Mouse (Mus musculus) small intestine, adult 2 months (tissue): ENCODE measurements around the gene Tlr2.

Source experiments
- CTCF ChIP-seq: fragments of 200-500 bp; IDR thresholded peaks from 2 replicates; pipeline ENCODE4 v1.5.1; 2012; ENCODE audit warnings: low read depth, mild to moderate bottlenecking, control low read depth, inconsistent platforms, low read length, moderate library complexity, mixed read lengths; ENCODE audit not compliant: insufficient replicate concordance, insufficient read length; ENCODE audit errors: extremely low read depth
- POLR2A ChIP-seq: fragments of 200-500 bp; IDR thresholded peaks from 2 replicates; pipeline ENCODE4 v1.6.1; 2012; ENCODE audit warnings: low read depth, mild to moderate bottlenecking, control low read depth, inconsistent platforms, low read length, moderate library complexity

DNA sequence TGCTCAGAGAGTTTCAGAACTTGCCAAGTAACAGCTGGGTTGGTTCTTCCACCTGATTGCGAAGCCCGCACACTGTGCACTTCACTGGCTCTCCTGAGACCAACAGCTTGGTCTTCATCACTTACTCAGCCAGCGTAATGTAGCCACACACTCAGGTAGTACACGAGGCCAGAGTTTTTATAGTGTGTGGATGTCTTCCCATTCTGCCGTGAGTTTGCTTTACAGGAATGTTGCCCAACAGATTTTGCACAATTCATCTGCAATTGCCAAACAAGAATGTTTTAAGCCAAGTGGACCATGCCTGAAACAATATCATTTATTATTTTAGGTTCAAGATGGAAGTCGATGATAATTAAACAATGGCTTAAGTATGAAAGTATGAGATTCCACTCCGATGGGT lies 18.0 kb upstream of the Tlr2 start:
- no peak for TF ChIP-seq POLR2A
- TF ChIP-seq CTCF, result no peak
